Comparison of ENCODE assay signal across 18 mouse cellular contexts in the genomic region with DNA sequence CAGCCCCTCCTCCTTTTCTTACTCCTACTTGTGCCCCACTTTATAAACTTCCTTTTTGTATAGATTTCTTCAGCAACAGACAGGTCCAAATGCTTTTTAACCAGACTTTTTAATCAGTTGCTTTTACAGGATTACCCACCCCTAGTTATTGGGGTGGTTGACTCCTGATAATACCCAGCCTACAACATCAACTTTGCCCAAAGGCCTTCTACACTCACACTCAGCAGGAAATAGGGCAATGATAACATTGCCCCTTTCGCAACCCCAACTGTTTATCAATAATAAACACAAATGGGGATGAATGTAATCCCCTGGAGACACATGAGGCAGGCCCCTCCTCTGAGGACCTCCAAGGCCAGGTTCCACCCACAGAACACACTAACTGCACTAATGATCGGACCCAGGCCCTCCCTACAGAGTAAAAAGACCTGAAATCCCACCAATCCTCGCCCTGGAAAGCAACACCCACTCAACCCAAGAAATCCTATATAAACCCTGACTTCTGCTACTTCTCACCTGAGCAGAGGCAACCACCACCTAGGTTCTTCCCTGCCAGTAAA. TPM values are rescaled to one million over a fixed set of nuclear protein-coding genes. Genes with fewer than 3 reads are reported as not detected.
"Had no signal": no experiment of that assay in that cellular context is flagged by ENCODE, and none has a peak within 500 bp of the region (broad histone marks: within the 10 kb centered on the region; RNA-seq: fewer than 3 reads in every experiment).

No protein-coding gene starts in this region.

- H3K4me2 ChIP-seq: midbrain, embryonic 11.5 days; midbrain, embryonic 15.5 days; neural tube, embryonic 12.5 days had no signal

- H3K4me3 ChIP-seq: limb, embryonic 10.5 days; midbrain, embryonic 15.5 days; neural tube, embryonic 12.5 days had no signal

- H3K36me3 ChIP-seq: limb, embryonic 10.5 days; midbrain, embryonic 15.5 days; neural tube, embryonic 12.5 days had no signal

- H3K27me3 ChIP-seq: midbrain, embryonic 15.5 days; neural tube, embryonic 12.5 days had no signal

- DNase-seq: kidney, postnatal 36 days; layer of hippocampus, adult 9-11 months; lung, adult 2 months; lung, postnatal 36 days; right cerebral cortex, postnatal 4 days; spleen, adult 18-20 months; thymus, adult 2 months; thymus, postnatal 25 days had no signal

- H3K4me1 ChIP-seq: limb, embryonic 10.5 days; midbrain, embryonic 15.5 days; neural tube, embryonic 12.5 days had no signal

- H3K9ac ChIP-seq: midbrain, embryonic 15.5 days; neural tube, embryonic 12.5 days had no signal

- H3K9me3 ChIP-seq: limb, embryonic 10.5 days; midbrain, embryonic 15.5 days; neural tube, embryonic 12.5 days had no signal

- H3K27ac ChIP-seq: kidney, postnatal 0 days; limb, embryonic 10.5 days; midbrain, embryonic 15.5 days; neural tube, embryonic 12.5 days had no signal

- ATAC-seq: intestine, postnatal 0 days; lung, postnatal 0 days; midbrain, embryonic 15.5 days had no signal

RNA-seq across cellular contexts. Expression of gene Fbxl13, which starts 28.9 kb away (rescaled TPM):
- total RNA-seq: megakaryocyte, adult 5-6 weeks; monocyte, adult 5-6 weeks; neutrophil, adult 5-6 weeks had no signal
